In genomic region chr9:66514256-66514770, GRCm38 (mm10) we compare ENCODE assay signal across 8 mouse cellular contexts. TPM values are rescaled to one million over a fixed set of nuclear protein-coding genes. Genes with fewer than 3 reads are reported as not detected.
A peak's percentile ranks its signal among the peaks of the same experiment; 100 is the strongest.
DNase-seq lines count a peak whose midpoint lies in the region; ATAC-seq and TF ChIP-seq lines count a peak whose summit lies in the region.

TSS of gene Fbxl22 (minus strand) at chr9:66514593.

- no peak for TF ChIP-seq POLR2A in lung, adult 2 months (IDR thresholded peaks at IDR 0.05; ENCODE audit: borderline replicate concordance, extremely low read depth, low read depth, low read length)

- peak; percentile 68 to 69 for DNase-seq in right cerebral cortex, postnatal 10 days (ENCODE audit: low spot score in 2 of 2)
- no peak for DNase-seq in right cerebral cortex, postnatal 36 days (ENCODE audit: low spot score in 2 of 2)
- peak; percentile 43 for DNase-seq in embryo, embryonic 9.5 days (ENCODE audit: extremely low spot score)
- DNase-seq in lung, adult 2 months = peak; percentile 72

- peak within 1 kb of the TSS; percentile 93 for H3K27ac ChIP-seq in heart, embryonic 12.5 days (ENCODE audit: poor library complexity, severe bottlenecking)
- H3K27ac ChIP-seq in kidney, embryonic 14.5 days (ENCODE audit: low read depth, low read length) = peak within 1 kb of the TSS; percentile 99; the same call in 1 of the 2 replicates
- H3K27ac ChIP-seq in stomach, embryonic 15.5 days = peak within 1 kb of the TSS; percentile 99

- H3K4me1 ChIP-seq in heart, embryonic 12.5 days (replicated peaks) = peaks cover 34% of the 10 kb centered on the region
- H3K4me1 ChIP-seq in kidney, embryonic 14.5 days (ENCODE audit: control insufficient read depth, insufficient read depth, low read length) = peaks cover 19% of the 10 kb centered on the region
- H3K4me1 ChIP-seq in lung, adult 2 months (ENCODE audit: control insufficient read depth, insufficient read depth, low read length) = peaks cover 16% of the 10 kb centered on the region; the same call in 1 of the 2 replicates
- H3K4me1 ChIP-seq in stomach, embryonic 15.5 days = peaks cover 12% of the 10 kb centered on the region; the same call in 1 of the 2 replicates

- TF ChIP-seq CTCF in lung, adult 2 months (IDR thresholded peaks at IDR 0.05; ENCODE audit: insufficient read depth, low read length) = peak; percentile 66; the same call in 1 of the 2 replicates

- peak within 1 kb of the TSS; percentile 82 for H3K9ac ChIP-seq in heart, embryonic 12.5 days
- no peak within 1 kb of the TSS for H3K9ac ChIP-seq in kidney, embryonic 14.5 days (ENCODE audit: low read depth, low read length)
- no peak within 1 kb of the TSS for H3K9ac ChIP-seq in stomach, embryonic 15.5 days

- peak within 1 kb of the TSS; percentile 83 for H3K4me2 ChIP-seq in heart, embryonic 12.5 days
- H3K4me2 ChIP-seq in kidney, embryonic 14.5 days (replicated peaks; ENCODE audit: low read depth, low read length) = no peak within 1 kb of the TSS
- H3K4me2 ChIP-seq in stomach, embryonic 15.5 days = peak within 1 kb of the TSS; percentile 95

- no peak for ATAC-seq in heart, embryonic 12.5 days (ENCODE audit: insufficient number of reproducible peaks, low FRiP score)
- ATAC-seq in kidney, embryonic 14.5 days (ENCODE audit: low FRiP score, low TSS enrichment) = no peak
- ATAC-seq in stomach, embryonic 15.5 days (ENCODE audit: insufficient read depth, low FRiP score, low read depth) = peak; percentile 10
- ATAC-seq in granulocyte monocyte progenitor cell, adult 5-6 weeks (replicated peaks; ENCODE audit: poor library complexity, severe bottlenecking) = no peak

- H3K9me3 ChIP-seq in heart, embryonic 12.5 days (replicated peaks) = no peaks in the 10 kb centered on the region
- no peaks in the 10 kb centered on the region for H3K9me3 ChIP-seq in kidney, embryonic 14.5 days (ENCODE audit: control insufficient read depth, low read length)
- H3K9me3 ChIP-seq in stomach, embryonic 15.5 days = no peaks in the 10 kb centered on the region

- 33% methylated on average over 17 of the region's 17 CpGs for WGBS in heart, embryonic 12.5 days
- 64% methylated on average over 17 of the region's 17 CpGs for WGBS in kidney, embryonic 14.5 days
- 45% methylated on average over 17 of the region's 17 CpGs for WGBS in lung, adult 2 months
- WGBS in stomach, embryonic 15.5 days = 39% methylated on average over 17 of the region's 17 CpGs

- no peaks in the 10 kb centered on the region for H3K27me3 ChIP-seq in heart, embryonic 12.5 days (replicated peaks)
- no peaks in the 10 kb centered on the region for H3K27me3 ChIP-seq in kidney, embryonic 14.5 days (ENCODE audit: control insufficient read depth, insufficient read depth, low read length)
- no peaks in the 10 kb centered on the region for H3K27me3 ChIP-seq in stomach, embryonic 15.5 days (replicated peaks)

- H3K4me3 ChIP-seq in heart, embryonic 12.5 days = peak within 1 kb of the TSS; percentile 55
- H3K4me3 ChIP-seq in kidney, embryonic 14.5 days (ENCODE audit: low read length) = no peak within 1 kb of the TSS
- H3K4me3 ChIP-seq in lung, adult 2 months (replicated peaks; ENCODE audit: extremely low read depth, low read depth, low read length) = no peak within 1 kb of the TSS
- peak within 1 kb of the TSS; percentile 72 for H3K4me3 ChIP-seq in stomach, embryonic 15.5 days (replicated peaks)

- H3K36me3 ChIP-seq in heart, embryonic 12.5 days = peaks cover 45% of the 10 kb centered on the region
- H3K36me3 ChIP-seq in kidney, embryonic 14.5 days (ENCODE audit: control insufficient read depth, insufficient read depth, low read length) = peaks cover 47% of the 10 kb centered on the region
- peaks cover 26% of the 10 kb centered on the region for H3K36me3 ChIP-seq in stomach, embryonic 15.5 days

RNA-seq across cellular contexts. Expression of gene Fbxl22, which starts in this region (rescaled TPM):
- polyA plus RNA-seq in heart, embryonic 12.5 days (2016; fragmentation: Nextera tagmentation; extraction: Ambion mirVana) = 62.2 and 63.9 TPM in 2 replicates
- polyA plus RNA-seq in kidney, embryonic 14.5 days (2014; fragmentation: Nextera tagmentation; extraction: Ambion mirVana) = 1.8 and 2.3 TPM in 2 replicates
- polyA plus RNA-seq in lung, adult 2 months (2012; rRNA removed) = 5.9 and 7.0 TPM in 2 replicates
- 19.2 and 19.9 TPM in 2 replicates for polyA plus RNA-seq in stomach, embryonic 15.5 days (2015; fragmentation: Nextera tagmentation; extraction: Ambion mirVana)
- 0.60 TPM in 1 of 2 replicates, not detected in the other for total RNA-seq in granulocyte monocyte progenitor cell, adult 5-6 weeks (2014; fragmentation: Nextera tagmentation)
- 0.62 and 1.0 TPM in 2 replicates for total RNA-seq in granulocyte monocyte progenitor cell, adult 5-6 weeks (2017)

Comparison
In these comparisons a context has a peak if more than half of its experiments do, and no peak if none do; other contexts are left out.
1. DNase-seq: peak in right cerebral cortex, postnatal 10 days (2 of 2), embryo, embryonic 9.5 days (single experiment) and lung, adult 2 months (single experiment); none in right cerebral cortex, postnatal 36 days (0 of 2).
2. H3K4me3 ChIP-seq: peak in heart, embryonic 12.5 days (single experiment) and stomach, embryonic 15.5 days (single experiment); none in kidney, embryonic 14.5 days (single experiment) and lung, adult 2 months (single experiment).
3. Peak in every context shown above with its lines, with median percentiles within 50 percentile points of each other: H3K27ac ChIP-seq.